8 mouse cellular contexts compared by ENCODE assay signal in the genomic region with DNA sequence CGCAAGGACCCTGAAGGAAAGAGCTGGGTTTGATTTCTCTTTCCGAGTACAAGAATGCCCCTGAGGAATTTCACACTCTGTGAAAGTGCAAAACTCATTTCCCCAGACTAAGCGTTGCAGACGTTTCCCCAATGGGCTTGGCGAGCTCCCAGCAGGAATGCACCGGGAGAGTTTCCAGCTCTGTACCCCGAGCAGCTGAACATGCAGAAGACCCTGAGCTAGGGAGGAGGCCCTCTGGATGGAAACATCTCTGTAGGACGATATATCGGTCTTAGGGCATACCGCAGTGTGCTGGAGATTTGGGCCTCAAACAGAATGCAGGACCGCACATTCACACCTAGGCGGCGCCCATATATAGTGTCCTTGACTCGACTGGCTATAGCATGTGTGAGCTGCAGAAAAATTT. TPM values are rescaled to one million over a fixed set of nuclear protein-coding genes. Genes with fewer than 3 reads are reported as not detected.
DNase-seq lines count a peak whose midpoint lies in the region; ATAC-seq lines count a peak whose summit lies in the region.

No protein-coding gene starts in this region.

- no peak for ATAC-seq in embryonic facial prominence, embryonic 11.5 days (replicated peaks; ENCODE audit: insufficient number of reproducible peaks, low FRiP score, low TSS enrichment, low read depth)
- ATAC-seq in heart, embryonic 12.5 days (ENCODE audit: insufficient number of reproducible peaks, low FRiP score), result peak; percentile 44; the same call in 1 of the 2 replicates
- no peak; the same call in 1 of the 2 replicates for ATAC-seq in kidney, embryonic 16.5 days (ENCODE audit: low FRiP score, low TSS enrichment)
- ATAC-seq in liver, embryonic 12.5 days, result peak; percentile 65; the same call in 1 of the 2 replicates
- peak; percentile 34; the same call in 1 of the 2 replicates for ATAC-seq in monocyte, adult 5-6 weeks (replicated peaks; ENCODE audit: insufficient number of reproducible peaks, low FRiP score, low TSS enrichment, poor library complexity, severe bottlenecking)

- peaks cover 26% of the 10 kb centered on the region for H3K27me3 ChIP-seq in embryonic facial prominence, embryonic 11.5 days (ENCODE audit: control insufficient read depth, insufficient read depth, low read length)
- peaks cover 39% of the 10 kb centered on the region for H3K27me3 ChIP-seq in heart, embryonic 12.5 days (replicated peaks)
- H3K27me3 ChIP-seq in kidney, embryonic 16.5 days (ENCODE audit: insufficient read depth, low read length), result peaks cover 29% of the 10 kb centered on the region
- peaks cover 97% of the 10 kb centered on the region for H3K27me3 ChIP-seq in liver, embryonic 12.5 days (replicated peaks)
- H3K27me3 ChIP-seq in splenic B cell, adult 2 months (ENCODE audit: control insufficient read depth, insufficient read depth, low read length, poor library complexity, severe bottlenecking), result peaks cover 3% of the 10 kb centered on the region

- intact Hi-C loops in heart, postnatal 25 days (cut with DNase I), result loop anchor here (1.0 to 5.0 kb wide), 5 partner anchors 33 to 129 kb away; a partner anchor contains a TSS

- no peaks in the 10 kb centered on the region for H3K36me3 ChIP-seq in embryonic facial prominence, embryonic 11.5 days (replicated peaks; ENCODE audit: control insufficient read depth, insufficient read depth, low read depth, low read length)
- H3K36me3 ChIP-seq in heart, embryonic 12.5 days, result no peaks in the 10 kb centered on the region
- H3K36me3 ChIP-seq in kidney, embryonic 16.5 days (ENCODE audit: insufficient read depth, low read length), result no peaks in the 10 kb centered on the region
- no peaks in the 10 kb centered on the region for H3K36me3 ChIP-seq in liver, embryonic 12.5 days
- no peaks in the 10 kb centered on the region for H3K36me3 ChIP-seq in splenic B cell, adult 2 months (ENCODE audit: control insufficient read depth, insufficient read depth, low read length, poor library complexity, severe bottlenecking)

- peak; percentile 95 for DNase-seq in heart, adult 11 months
- DNase-seq in heart, postnatal 25 days (ENCODE audit: low spot score), result no peak
- DNase-seq in embryonic facial prominence, embryonic 11.5 days (ENCODE audit: low spot score), result peak; percentile 86
- peak; percentile 63 for DNase-seq in splenic B cell, adult 2 months (ENCODE audit: low read depth, low spot score)

- 3% methylated on average over 14 of the region's 14 CpGs for WGBS in embryonic facial prominence, embryonic 11.5 days
- WGBS in heart, embryonic 12.5 days, result 2% methylated on average over 14 of the region's 14 CpGs
- 2% methylated on average over 14 of the region's 14 CpGs for WGBS in kidney, embryonic 16.5 days
- WGBS in liver, embryonic 12.5 days (ENCODE audit: insufficient replicate concordance), result 4% methylated on average over 14 of the region's 14 CpGs

- H3K9me3 ChIP-seq in embryonic facial prominence, embryonic 11.5 days (replicated peaks; ENCODE audit: control insufficient read depth, low read length), result no peaks in the 10 kb centered on the region
- H3K9me3 ChIP-seq in heart, embryonic 12.5 days (replicated peaks), result no peaks in the 10 kb centered on the region
- H3K9me3 ChIP-seq in kidney, embryonic 16.5 days (ENCODE audit: low read length), result no peaks in the 10 kb centered on the region
- no peaks in the 10 kb centered on the region for H3K9me3 ChIP-seq in liver, embryonic 12.5 days (replicated peaks)

- H3K9ac ChIP-seq in embryonic facial prominence, embryonic 11.5 days (replicated peaks; ENCODE audit: low read length), result peak overlapping the region; percentile 67
- H3K9ac ChIP-seq in heart, embryonic 12.5 days, result peak overlapping the region; percentile 68
- peak overlapping the region; percentile 75 for H3K9ac ChIP-seq in kidney, embryonic 16.5 days (replicated peaks; ENCODE audit: low read length)
- peak overlapping the region; percentile 59 for H3K9ac ChIP-seq in liver, embryonic 12.5 days

- no peaks in the 10 kb centered on the region; the same call in 1 of the 2 replicates for H3K4me1 ChIP-seq in embryonic facial prominence, embryonic 11.5 days (ENCODE audit: control insufficient read depth, insufficient read depth, low read length)
- peaks cover 27% of the 10 kb centered on the region for H3K4me1 ChIP-seq in heart, embryonic 12.5 days (replicated peaks)
- H3K4me1 ChIP-seq in kidney, embryonic 16.5 days (ENCODE audit: insufficient read depth, low read length), result peaks cover 27% of the 10 kb centered on the region
- H3K4me1 ChIP-seq in liver, embryonic 12.5 days, result peaks cover 35% of the 10 kb centered on the region

- peak overlapping the region; percentile 61 for H3K4me2 ChIP-seq in embryonic facial prominence, embryonic 11.5 days (ENCODE audit: low read depth, low read length)
- H3K4me2 ChIP-seq in heart, embryonic 12.5 days, result peak overlapping the region; percentile 91
- peak overlapping the region; percentile 89 for H3K4me2 ChIP-seq in kidney, embryonic 16.5 days (replicated peaks; ENCODE audit: low read depth, low read length)
- peak overlapping the region; percentile 76 for H3K4me2 ChIP-seq in liver, embryonic 12.5 days

- peak overlapping the region; percentile 64; the same call in 1 of the 2 replicates for H3K27ac ChIP-seq in embryonic facial prominence, embryonic 11.5 days (replicated peaks; ENCODE audit: low read depth, low read length)
- H3K27ac ChIP-seq in heart, embryonic 12.5 days (ENCODE audit: poor library complexity, severe bottlenecking), result peak overlapping the region; percentile 63
- H3K27ac ChIP-seq in kidney, embryonic 16.5 days (ENCODE audit: low read length), result peak overlapping the region; percentile 91
- H3K27ac ChIP-seq in liver, embryonic 12.5 days, result peak overlapping the region; percentile 62

- H3K4me3 ChIP-seq in embryonic facial prominence, embryonic 11.5 days (ENCODE audit: low read depth, low read length), result peak overlapping the region; percentile 27
- peak overlapping the region; percentile 52 for H3K4me3 ChIP-seq in heart, embryonic 12.5 days
- peak overlapping the region; percentile 48 for H3K4me3 ChIP-seq in kidney, embryonic 16.5 days (ENCODE audit: low read length)
- H3K4me3 ChIP-seq in liver, embryonic 12.5 days, result peak overlapping the region; percentile 46

RNA-seq across cellular contexts. Expression of a gene that starts 31.5 kb away (rescaled TPM):
- 1 to 10 TPM; 4.5 to 6.8 TPM for total RNA-seq in heart, postnatal 25 days (2021)
- 1.2 and 1.5 TPM in 2 replicates for polyA plus RNA-seq in embryonic facial prominence, embryonic 11.5 days (2014; fragmentation: Nextera tagmentation; extraction: Ambion mirVana)
- polyA plus RNA-seq in heart, embryonic 12.5 days (2016; fragmentation: Nextera tagmentation; extraction: Ambion mirVana), result 6.1 and 6.7 TPM in 2 replicates
- 12.3 and 14.9 TPM in 2 replicates for polyA plus RNA-seq in kidney, embryonic 16.5 days (2015; fragmentation: Nextera tagmentation; extraction: Ambion mirVana)
- polyA plus RNA-seq in liver, embryonic 12.5 days (2016; fragmentation: Nextera tagmentation; extraction: Ambion mirVana), result 1.9 and 2.3 TPM in 2 replicates
- total RNA-seq in monocyte, adult 5-6 weeks (2017), result 0.78 TPM in 1 of 3 replicates, not detected in the others

RNA-seq across cellular contexts. Expression of a gene that starts 37.1 kb away (rescaled TPM):
- total RNA-seq in heart, postnatal 25 days (2021), result 10 to 100 TPM; 26.2 to 37.6 TPM
- polyA plus RNA-seq in embryonic facial prominence, embryonic 11.5 days (2014; fragmentation: Nextera tagmentation; extraction: Ambion mirVana), result 35.8 and 41.8 TPM in 2 replicates
- 21.1 and 21.5 TPM in 2 replicates for polyA plus RNA-seq in heart, embryonic 12.5 days (2016; fragmentation: Nextera tagmentation; extraction: Ambion mirVana)
- 25.2 and 33.8 TPM in 2 replicates for polyA plus RNA-seq in kidney, embryonic 16.5 days (2015; fragmentation: Nextera tagmentation; extraction: Ambion mirVana)
- polyA plus RNA-seq in liver, embryonic 12.5 days (2016; fragmentation: Nextera tagmentation; extraction: Ambion mirVana), result 5.6 and 5.9 TPM in 2 replicates
- 96.6 to 144 TPM (median 103 TPM) in 3 replicates for total RNA-seq in monocyte, adult 5-6 weeks (2017)

Comparison
In these comparisons a context has a peak if more than half of its experiments do, and no peak if none do; other contexts are left out.
1. ATAC-seq: peak in heart, embryonic 12.5 days (single experiment), liver, embryonic 12.5 days (single experiment) and monocyte, adult 5-6 weeks (single experiment); none in embryonic facial prominence, embryonic 11.5 days (single experiment) and kidney, embryonic 16.5 days (single experiment).
2. Peak in every context shown above with its lines, with median percentiles within 50 percentile points of each other: H3K27ac ChIP-seq, H3K4me2 ChIP-seq, H3K4me3 ChIP-seq and H3K9ac ChIP-seq.